Mouse (Mus musculus) lung, postnatal 4 days (tissue): ENCODE measurements around the gene Chordc1.
A peak's percentile ranks its signal among the peaks of the same experiment; 100 is the strongest.
"Not testable (repeated sequence)": the region's sequence is repeated elsewhere in the genome, so short reads cannot be mapped to it uniquely, and the experiment has no call there.

Experiments
- DNase-seq, 2 experiments: peaks; one replicate each; pipeline ENCODE4 v3.0.0; 2021

The Chordc1 gene

GRCm38 (mm10) chr9:18291571-18292429, at the start of gene Chordc1:
Gene Chordc1 (plus strand): TSS chr9:18292125.
- peak; percentile 94 to 96 for DNase-seq

GRCm38 (mm10) chr9:18275901-18276300, 16.0 kb upstream of the Chordc1 start:
- DNase-seq: no peak

GRCm38 (mm10) chr9:18276844-18277243, 15.1 kb upstream of the Chordc1 start:
- no peak for DNase-seq

- DNase-seq: no peak
Observed at GRCm38 (mm10) chr9:18277497-18277896, 14.4 kb upstream of the Chordc1 start.

- DNase-seq: not testable (repeated sequence)
Observed at GRCm38 (mm10) chr9:18278693-18279092, 13.2 kb upstream of the Chordc1 start.

GRCm38 (mm10) chr9:18292443-18292922, 558 bp downstream of the Chordc1 start:
- DNase-seq: no peak

GRCm38 (mm10) chr9:18293026-18293781, 1.3 kb downstream of the Chordc1 start:
- DNase-seq: no peak

- no peak for DNase-seq
Observed at GRCm38 (mm10) chr9:18298301-18298700, 6.4 kb downstream of the Chordc1 start.

- DNase-seq: no peak
Observed at GRCm38 (mm10) chr9:18319990-18320389, 28.1 kb downstream of the Chordc1 start.
